Mouse (Mus musculus) forebrain, embryonic 12.5 days (tissue): ENCODE results near the gene Ggnbp2. TPM values are rescaled to one million over a fixed set of nuclear protein-coding genes. Genes with fewer than 3 reads are reported as not detected.
A peak's percentile ranks its signal among the peaks of the same experiment; 100 is the strongest.

ENCODE experiments used
- ATAC-seq: fragments of 200-750 bp; cut with Nextera tagmentation; 2 replicates; pipeline ENCODE4 v1.8.0; 2017; ENCODE audit warnings: moderate TSS enrichment; ENCODE audit not compliant: low FRiP score
- H3K27ac ChIP-seq: fragments of 300-500 bp; sonication (generic); 2 replicates; pipeline ENCODE4 v1.5.1; 2016; ENCODE audit warnings: mild to moderate bottlenecking
- H3K27me3 ChIP-seq: fragments of 300-500 bp; sonication (generic); 2 replicates; pipeline ENCODE4 v1.6.1; 2016; ENCODE audit warnings: mild to moderate bottlenecking
- H3K36me3 ChIP-seq: fragments of 300-500 bp; sonication (generic); replicated peaks from 2 replicates; pipeline ENCODE4 v1.6.1; 2016; ENCODE audit warnings: mild to moderate bottlenecking
- H3K4me1 ChIP-seq: fragments of 300-500 bp; sonication (generic); 2 replicates; pipeline ENCODE4 v1.6.1; 2016
- H3K4me2 ChIP-seq: fragments of 300-500 bp; sonication (generic); 2 replicates; pipeline ENCODE4 v1.6.1; 2016; ENCODE audit warnings: mild to moderate bottlenecking, moderate library complexity
- H3K4me3 ChIP-seq: fragments of 300-500 bp; sonication (generic); replicated peaks from 2 replicates; pipeline ENCODE4 v1.5.1; 2016; ENCODE audit warnings: mild to moderate bottlenecking
- H3K9ac ChIP-seq: fragments of 300-500 bp; sonication (generic); 2 replicates; pipeline ENCODE4 v1.6.1; 2016; ENCODE audit warnings: mild to moderate bottlenecking
- H3K9me3 ChIP-seq: fragments of 300-500 bp; sonication (generic); 2 replicates; pipeline ENCODE4 v1.6.1; 2016
- WGBS: fragments of 180-500 bp; shearing (Covaris S2); methylation state at CpG from one replicate; pipeline ENCODE4 v1.1.7; 2016; 5-methylcytosine and 5-hydroxymethylcytosine counted together
- polyA plus RNA-seq: library from polyadenylated mRNA; unstranded; fragments of >200 nt; fragmentation: Nextera tagmentation; extraction: Ambion mirVana; gene quantifications from 2 replicates; pipeline ENCODE4 v1.2.1, GENCODE M21; 2016

Ggnbp2 gene
- 64.9 and 71.6 TPM in 2 replicates for polyA plus RNA-seq

DNA sequence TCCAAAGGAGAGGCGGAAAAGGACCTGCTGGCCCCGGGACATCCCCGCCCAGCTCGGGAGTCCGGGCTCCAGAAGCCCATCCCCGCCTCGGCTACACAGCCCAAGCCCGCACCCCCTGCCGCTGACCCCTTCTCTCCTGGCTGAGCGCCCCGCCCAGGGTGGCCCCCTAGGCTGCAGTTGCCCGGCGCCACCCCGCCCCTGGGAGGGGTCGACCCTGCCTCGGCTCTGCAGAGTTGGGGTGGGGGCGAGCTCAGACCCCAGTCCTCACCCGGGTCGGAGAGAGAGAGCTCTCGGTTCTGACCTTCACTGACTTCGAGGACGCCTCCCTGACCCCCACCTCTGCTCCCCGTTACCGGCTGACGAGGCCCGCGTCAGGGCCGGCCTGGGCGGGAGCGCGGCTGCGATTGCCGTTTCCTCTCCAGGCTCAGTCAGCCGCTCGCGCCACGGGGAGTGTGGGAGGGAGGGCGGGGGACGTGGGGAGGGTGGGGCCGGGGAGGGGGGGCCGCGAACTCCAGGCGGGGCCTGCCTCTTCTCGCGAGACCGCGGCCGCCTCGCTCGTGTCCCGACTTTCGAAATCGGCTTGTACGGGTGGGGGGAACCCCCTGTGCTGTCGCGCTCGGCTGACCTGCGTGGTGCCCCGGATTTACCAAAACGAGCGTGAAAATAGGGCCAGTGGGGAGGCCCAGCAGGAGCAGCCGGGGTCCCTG, at the start of gene Ggnbp2:
Gene Ggnbp2 (minus strand): TSS at position 481 of the 707 bp plus-strand sequence.
- H3K4me3 ChIP-seq = peak within 1 kb of the TSS; percentile 92
- ATAC-seq = peak; percentile 88
- under 1% methylated on average over 58 of the region's 62 CpGs for WGBS
- peaks cover 13% of the 10 kb centered on the region for H3K4me1 ChIP-seq
- H3K9ac ChIP-seq = peak within 1 kb of the TSS; percentile 93
- H3K27me3 ChIP-seq = no peaks in the 10 kb centered on the region
- H3K9me3 ChIP-seq = no peaks in the 10 kb centered on the region
- H3K27ac ChIP-seq = peak within 1 kb of the TSS; percentile 97
- H3K4me2 ChIP-seq = peak within 1 kb of the TSS; percentile 87
- H3K36me3 ChIP-seq = no peaks in the 10 kb centered on the region

DNA sequence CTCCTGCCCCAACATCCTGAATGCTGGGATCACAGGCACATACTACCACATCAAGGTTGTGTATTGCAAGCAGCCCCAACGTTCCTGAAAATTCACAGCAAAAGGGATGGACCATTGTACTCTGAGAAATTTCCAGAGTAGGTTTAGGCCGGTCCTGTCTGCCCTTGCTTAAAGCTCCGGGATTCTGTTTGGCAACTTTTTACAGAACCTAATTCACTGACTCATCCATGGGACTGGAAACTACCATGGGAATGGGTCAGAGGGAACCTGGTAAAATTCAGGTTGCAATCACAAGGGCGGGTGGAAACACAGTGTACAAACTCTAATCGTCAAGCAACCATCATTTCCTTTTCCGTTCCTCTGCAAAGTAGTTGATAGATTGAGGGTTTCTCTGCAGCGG, 49.3 kb upstream of the Ggnbp2 start:
- Histone ChIP-seq H3K9ac (no peak overlapping the region), H3K9me3 (no peaks in the 10 kb centered on the region), H3K36me3 (no peaks in the 10 kb centered on the region), H3K4me2 (no peak overlapping the region), H3K4me3 (no peak overlapping the region), H3K27ac (no peak overlapping the region), H3K4me1 (peaks cover 13% of the 10 kb centered on the region), H3K27me3 (0 out of 2 replicates have a peak, but pooled peaks cover 4% of the 10 kb centered on the region)
- ATAC-seq = no peak
- WGBS = 81% methylated on average over 7 of the region's 7 CpGs

DNA sequence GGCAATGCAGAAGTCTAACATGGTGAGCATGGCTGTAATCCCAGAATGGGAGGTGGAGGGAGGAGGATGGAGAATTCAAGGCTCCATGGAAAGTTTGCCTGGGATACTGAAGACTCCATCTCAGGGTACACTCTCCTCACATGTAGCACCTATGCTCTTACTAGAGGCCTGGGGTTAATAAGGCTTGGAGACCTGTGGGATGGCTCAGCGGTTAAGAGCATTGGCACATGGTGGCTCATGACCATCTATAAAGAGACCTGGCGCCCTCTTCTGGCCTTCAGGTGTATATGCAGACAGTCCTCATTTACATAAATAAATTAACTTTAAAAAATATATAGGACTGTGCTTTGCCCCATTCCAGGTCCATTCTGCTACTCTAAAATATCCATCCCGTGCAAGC, 48.7 kb upstream of the Ggnbp2 start:
- 40% methylated on average over 3 of the region's 3 CpGs for WGBS
- H3K4me2 ChIP-seq = no peak overlapping the region
- no peak overlapping the region for H3K4me3 ChIP-seq
- no peaks in the 10 kb centered on the region for H3K9me3 ChIP-seq
- no peak for ATAC-seq
- no peak overlapping the region for H3K27ac ChIP-seq
- H3K9ac ChIP-seq = no peak overlapping the region
- H3K27me3 ChIP-seq = 0 out of 2 replicates have a peak, but pooled peaks cover 4% of the 10 kb centered on the region
- H3K36me3 ChIP-seq = no peaks in the 10 kb centered on the region; the same call in 1 of the 2 replicates
- peaks cover 20% of the 10 kb centered on the region for H3K4me1 ChIP-seq

DNA sequence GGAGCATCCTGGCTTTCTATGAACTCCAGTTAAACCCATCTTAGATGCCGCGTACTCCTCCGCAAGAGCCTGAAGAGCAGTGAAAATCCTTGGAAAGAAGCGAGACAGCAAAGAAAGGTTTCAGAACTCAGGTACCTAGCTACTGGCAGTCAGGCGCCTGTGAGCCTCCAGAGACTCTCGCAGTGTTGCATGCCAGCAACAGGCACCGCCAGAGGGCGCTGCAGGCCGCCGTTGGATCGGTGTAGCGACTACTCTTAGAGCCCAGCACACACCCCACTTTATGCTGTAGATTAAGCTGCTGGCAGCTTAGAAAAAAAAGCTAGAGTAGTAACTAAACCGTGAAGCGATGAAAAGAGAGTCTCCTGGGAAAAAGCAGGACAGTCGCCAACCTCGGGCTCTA, 47.8 kb upstream of the Ggnbp2 start:
- no peaks in the 10 kb centered on the region for H3K9me3 ChIP-seq
- peaks cover 22% of the 10 kb centered on the region for H3K4me1 ChIP-seq
- no peak; the same call in 1 of the 2 replicates for ATAC-seq
- H3K36me3 ChIP-seq = peaks cover 6% of the 10 kb centered on the region
- peak overlapping the region; percentile 37 for H3K4me2 ChIP-seq
- 0 out of 2 replicates have a peak, but pooled peaks cover 4% of the 10 kb centered on the region for H3K27me3 ChIP-seq
- no peak overlapping the region for H3K4me3 ChIP-seq
- no peak overlapping the region for H3K27ac ChIP-seq
- 6% methylated on average over 16 of the region's 16 CpGs for WGBS
- no peak overlapping the region for H3K9ac ChIP-seq

DNA sequence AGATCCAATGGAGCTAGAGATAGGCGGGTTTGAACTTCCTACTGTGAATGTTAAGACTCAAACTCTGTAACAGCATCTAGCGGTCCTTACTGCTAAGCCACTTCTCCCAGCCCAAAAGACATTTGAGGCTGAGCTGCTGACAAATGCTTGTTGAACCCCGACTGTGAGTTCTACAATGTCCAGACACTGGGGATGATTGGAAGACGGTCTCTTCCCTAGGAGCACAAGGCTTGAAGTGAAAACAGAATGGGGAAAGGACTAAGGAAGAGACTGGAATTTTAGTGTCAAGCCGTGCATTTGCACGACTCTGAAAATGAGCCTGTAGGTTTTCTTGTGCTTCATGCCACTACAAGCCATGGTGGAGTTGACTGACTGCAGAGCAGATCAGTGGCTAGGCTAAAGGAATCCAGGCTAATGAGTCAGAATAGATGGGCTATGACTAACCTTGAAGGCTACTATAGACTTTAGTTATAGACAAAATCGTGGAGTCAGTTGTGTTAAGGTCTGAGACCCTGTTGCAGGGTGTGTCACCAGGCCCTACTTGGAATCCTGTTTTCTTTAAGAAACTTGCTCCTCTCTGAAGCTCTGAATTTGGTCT, 46.2 kb upstream of the Ggnbp2 start:
- H3K4me3 ChIP-seq = peak overlapping the region; percentile 95
- H3K27me3 ChIP-seq = 0 out of 2 replicates have a peak, but pooled peaks cover 4% of the 10 kb centered on the region
- WGBS = 55% methylated on average over 7 of the region's 7 CpGs
- H3K9ac ChIP-seq = peak overlapping the region; percentile 26; the same call in 1 of the 2 replicates
- no peaks in the 10 kb centered on the region for H3K9me3 ChIP-seq
- H3K4me2 ChIP-seq = peak overlapping the region; percentile 79
- peaks cover 21% of the 10 kb centered on the region for H3K36me3 ChIP-seq
- H3K4me1 ChIP-seq = peaks cover 22% of the 10 kb centered on the region
- H3K27ac ChIP-seq = no peak overlapping the region
- no peak for ATAC-seq

DNA sequence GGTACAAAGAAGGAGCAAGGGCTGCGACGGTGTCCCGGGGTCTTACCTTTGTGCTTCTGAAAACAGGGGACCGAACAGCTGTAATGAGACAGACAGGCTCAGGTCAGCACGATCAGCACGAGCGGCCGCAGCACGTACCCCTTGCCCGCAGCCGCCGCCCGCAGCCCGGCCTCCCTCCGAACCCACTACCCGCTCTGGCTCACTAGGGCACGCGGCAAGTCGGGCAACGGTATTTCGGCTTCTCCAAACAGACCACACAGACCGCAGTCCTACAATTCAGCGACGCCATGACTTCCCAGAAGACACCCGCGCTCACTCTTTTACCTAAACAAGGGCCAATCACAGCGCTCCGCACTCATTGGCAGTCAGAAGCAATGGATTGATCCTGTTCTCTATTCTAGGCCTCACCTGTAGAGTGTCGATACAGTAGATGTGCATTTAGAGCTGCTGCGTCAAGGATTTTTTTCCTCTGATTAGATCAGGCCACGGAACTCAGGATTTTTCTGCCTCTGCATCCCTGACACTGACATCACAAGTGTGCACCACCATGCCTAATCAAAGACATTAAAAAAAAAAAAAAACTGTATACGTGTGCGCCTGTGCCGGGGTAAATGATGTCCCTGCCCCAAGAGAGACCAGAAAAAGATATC, 45.6 kb upstream of the Ggnbp2 start, which contains the start of gene Znhit3:
Gene Znhit3 (minus strand): TSS at position 314 of the 650 bp plus-strand sequence.
- peak; percentile 89 for ATAC-seq
- H3K36me3 ChIP-seq = peaks cover 27% of the 10 kb centered on the region
- H3K4me2 ChIP-seq = peak within 1 kb of the TSS; percentile 79
- H3K4me1 ChIP-seq = peaks cover 22% of the 10 kb centered on the region
- H3K4me3 ChIP-seq = peak within 1 kb of the TSS; percentile 95
- H3K27ac ChIP-seq = no peak within 1 kb of the TSS
- no peaks in the 10 kb centered on the region for H3K9me3 ChIP-seq
- peak within 1 kb of the TSS; percentile 82 for H3K9ac ChIP-seq
- 0 out of 2 replicates have a peak, but pooled peaks cover 4% of the 10 kb centered on the region for H3K27me3 ChIP-seq
- WGBS = 4% methylated on average over 34 of the region's 34 CpGs

DNA sequence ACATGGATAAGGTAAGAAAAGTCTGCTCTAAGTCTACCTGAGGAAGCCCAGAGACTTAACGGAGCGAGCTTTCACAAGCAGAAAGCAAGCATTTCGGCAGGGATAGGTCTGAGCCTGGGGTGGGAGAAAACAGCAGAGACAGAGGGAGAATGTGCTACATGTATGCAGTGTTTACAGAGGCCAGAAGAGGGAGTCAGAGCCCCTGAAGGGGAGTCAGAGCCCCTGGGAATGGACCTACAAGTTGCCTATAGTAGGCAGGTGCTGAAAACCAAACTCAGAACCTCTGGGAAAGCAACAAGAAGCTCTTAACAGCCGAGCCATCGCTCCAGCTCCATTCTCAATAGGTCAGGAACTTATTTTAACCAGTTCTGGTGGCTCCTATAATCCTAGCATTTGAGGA, 44.1 kb upstream of the Ggnbp2 start:
- no peak overlapping the region for H3K9ac ChIP-seq
- peaks cover 22% of the 10 kb centered on the region for H3K4me1 ChIP-seq
- 0 out of 2 replicates have a peak, but pooled peaks cover 4% of the 10 kb centered on the region for H3K27me3 ChIP-seq
- H3K9me3 ChIP-seq = no peaks in the 10 kb centered on the region
- no peak overlapping the region for H3K27ac ChIP-seq
- ATAC-seq = no peak
- H3K4me3 ChIP-seq = 0 out of 2 replicates have a peak overlapping the region, but pooled peaks have one; percentile 5
- peaks cover 40% of the 10 kb centered on the region for H3K36me3 ChIP-seq
- 81% methylated on average over 5 of the region's 5 CpGs for WGBS
- no peak overlapping the region for H3K4me2 ChIP-seq

DNA sequence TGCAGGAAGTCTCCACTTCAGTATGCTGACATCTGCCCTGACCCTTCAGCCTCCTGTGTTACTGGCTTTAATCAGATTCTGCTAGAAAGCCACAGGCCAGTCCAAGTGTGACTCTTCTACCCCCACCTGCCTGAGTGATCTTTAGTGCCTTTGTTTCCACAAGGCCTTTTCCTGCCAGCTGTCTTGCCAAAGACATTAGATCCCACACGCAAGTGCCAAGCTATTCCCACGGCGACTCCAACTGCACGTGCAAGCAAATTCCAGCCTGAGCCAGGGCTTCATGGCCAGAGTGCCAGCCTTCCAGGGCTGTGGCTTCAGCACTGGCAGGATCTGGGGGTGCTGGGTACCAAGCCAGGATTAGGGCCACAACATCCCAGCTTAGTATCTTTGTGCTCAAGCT, 39.8 kb upstream of the Ggnbp2 start:
- H3K27me3 ChIP-seq = no peaks in the 10 kb centered on the region
- H3K4me1 ChIP-seq = peaks cover 14% of the 10 kb centered on the region
- WGBS = 86% methylated on average over 4 of the region's 4 CpGs
- H3K36me3 ChIP-seq = peaks cover 82% of the 10 kb centered on the region
- H3K9ac ChIP-seq = no peak overlapping the region
- H3K4me2 ChIP-seq = no peak overlapping the region
- H3K27ac ChIP-seq = no peak overlapping the region
- H3K4me3 ChIP-seq = no peak overlapping the region
- no peak for ATAC-seq
- no peaks in the 10 kb centered on the region for H3K9me3 ChIP-seq

DNA sequence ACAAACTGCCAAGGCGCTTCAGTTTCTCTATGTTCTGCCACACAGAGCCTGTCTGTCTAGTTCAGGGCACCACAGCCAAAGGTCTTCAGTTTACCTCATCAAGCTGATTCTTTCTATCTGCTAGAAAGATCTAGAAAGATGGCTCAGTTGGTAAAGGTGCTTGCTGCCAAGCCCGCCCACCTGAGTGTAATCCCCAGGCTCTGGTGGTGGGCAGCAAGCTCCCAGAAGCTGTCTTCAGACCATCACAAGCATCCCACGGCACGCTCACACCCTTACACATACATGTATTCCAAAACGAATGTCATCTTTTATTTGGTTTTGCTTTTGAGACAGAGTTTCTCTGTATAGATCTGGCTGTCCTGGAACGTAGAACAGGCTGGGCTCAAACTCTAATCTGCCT, 37.9 kb upstream of the Ggnbp2 start:
- ATAC-seq = no peak
- H3K27me3 ChIP-seq = no peaks in the 10 kb centered on the region
- H3K27ac ChIP-seq = no peak overlapping the region
- no peak overlapping the region for H3K4me2 ChIP-seq
- 95% methylated on average over 6 of the region's 6 CpGs for WGBS
- H3K36me3 ChIP-seq = peaks cover 96% of the 10 kb centered on the region
- no peak overlapping the region for H3K4me3 ChIP-seq
- H3K9ac ChIP-seq = no peak overlapping the region
- no peaks in the 10 kb centered on the region for H3K9me3 ChIP-seq
- H3K4me1 ChIP-seq = no peaks in the 10 kb centered on the region

DNA sequence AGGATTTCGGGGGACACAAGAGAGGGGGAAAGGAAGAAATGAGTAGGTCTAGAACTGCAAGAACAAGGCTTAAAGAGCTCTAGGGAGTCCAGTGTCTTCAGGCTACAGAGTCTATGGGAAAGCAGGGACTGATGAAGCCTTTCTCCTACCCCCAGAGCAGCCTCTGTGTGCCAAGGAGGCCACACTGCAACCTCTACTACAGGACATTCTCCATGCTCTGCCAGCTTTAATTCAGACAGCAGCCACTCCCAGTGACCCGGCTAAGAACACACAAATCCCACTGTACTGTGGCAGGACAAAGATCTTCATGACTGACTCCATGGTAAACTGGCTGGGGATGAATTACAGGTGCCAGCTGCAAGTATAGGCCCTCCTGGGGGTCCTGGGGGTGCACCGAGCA, 36.5 kb upstream of the Ggnbp2 start:
- Histone ChIP-seq H3K27ac (no peak overlapping the region), H3K27me3 (no peaks in the 10 kb centered on the region), H3K4me1 (no peaks in the 10 kb centered on the region), H3K36me3 (peaks cover 98% of the 10 kb centered on the region), H3K4me2 (no peak overlapping the region), H3K4me3 (no peak overlapping the region), H3K9ac (no peak overlapping the region), H3K9me3 (no peaks in the 10 kb centered on the region)
- ATAC-seq = no peak
- WGBS = 86% methylated on average over 3 of the region's 3 CpGs

DNA sequence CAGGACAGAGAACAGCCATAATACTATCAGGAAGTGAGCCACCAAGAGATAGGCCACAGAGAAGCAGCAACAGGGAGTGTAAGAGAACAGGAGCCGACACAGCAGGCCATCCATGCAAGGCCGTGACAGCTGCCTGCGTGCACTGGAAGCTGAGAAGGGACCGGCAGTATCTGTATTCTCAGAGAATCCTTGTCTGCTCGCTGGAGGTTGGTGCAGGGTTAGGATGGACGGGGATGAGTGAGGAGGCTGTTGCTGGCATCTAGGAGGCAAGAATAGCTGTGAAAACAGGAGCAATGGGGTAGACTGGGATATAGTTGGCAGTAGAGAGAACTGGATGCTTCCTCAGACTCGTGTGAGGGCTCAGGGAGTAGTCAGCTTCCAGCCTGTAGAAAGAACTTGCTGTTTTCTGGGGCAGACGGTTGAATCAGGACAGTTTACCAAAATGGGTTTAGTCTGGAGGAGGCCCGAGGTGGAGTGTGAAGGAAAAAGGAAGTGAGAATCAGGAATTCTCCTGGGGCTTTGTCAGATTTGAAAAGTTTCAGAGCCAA, 34.1 kb upstream of the Ggnbp2 start:
- H3K4me3 ChIP-seq = no peak overlapping the region
- H3K9me3 ChIP-seq = no peaks in the 10 kb centered on the region
- H3K9ac ChIP-seq = no peak overlapping the region
- no peak overlapping the region for H3K27ac ChIP-seq
- ATAC-seq = no peak
- peaks cover 98% of the 10 kb centered on the region for H3K36me3 ChIP-seq
- WGBS = 88% methylated on average over 9 of the region's 9 CpGs
- H3K4me2 ChIP-seq = no peak overlapping the region
- H3K27me3 ChIP-seq = no peaks in the 10 kb centered on the region
- H3K4me1 ChIP-seq = no peaks in the 10 kb centered on the region

DNA sequence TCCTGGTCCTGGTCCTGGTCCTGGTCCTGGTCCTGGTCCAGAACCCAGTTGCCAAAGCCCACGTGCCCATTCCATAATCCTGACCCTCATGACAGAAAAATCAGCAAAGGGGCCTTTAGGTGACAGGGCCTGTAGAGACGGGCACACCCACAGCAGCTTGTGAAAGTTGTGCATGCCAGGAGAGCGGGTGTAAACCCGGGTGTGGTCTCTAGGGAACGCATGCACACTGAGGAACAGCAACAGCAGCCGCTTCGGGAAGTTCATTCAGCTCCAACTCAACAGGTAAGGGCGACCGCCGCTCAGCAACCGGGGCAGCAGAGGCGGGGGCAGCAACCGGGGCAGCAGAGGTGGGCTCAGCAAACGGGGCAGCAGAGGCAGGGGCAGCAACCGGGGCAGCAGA, 22.5 kb upstream of the Ggnbp2 start:
- peaks cover 77% of the 10 kb centered on the region for H3K36me3 ChIP-seq
- 90% methylated on average over 15 of the region's 15 CpGs for WGBS
- no peak for ATAC-seq
- no peaks in the 10 kb centered on the region for H3K27me3 ChIP-seq
- H3K4me2 ChIP-seq = no peak overlapping the region
- no peak overlapping the region for H3K4me3 ChIP-seq
- H3K9ac ChIP-seq = no peak overlapping the region
- H3K27ac ChIP-seq = no peak overlapping the region
- H3K4me1 ChIP-seq = no peaks in the 10 kb centered on the region
- H3K9me3 ChIP-seq = no peaks in the 10 kb centered on the region
